Mouse (Mus musculus) stomach, postnatal 0 days (tissue): ENCODE data around the gene Atg4c. TPM values are rescaled to one million over a fixed set of nuclear protein-coding genes. Genes with fewer than 3 reads are reported as not detected.

ENCODE experiments used
- ATAC-seq: fragments of 200-750 bp; cut with Nextera tagmentation; 2 replicates; pipeline ENCODE4 v1.8.0; 2017; ENCODE audit not compliant: low FRiP score, low TSS enrichment
- DNase-seq: peaks from one replicate; pipeline ENCODE4 v3.0.0-alpha.2; 2016; ENCODE audit warnings: low spot score
- H3K27ac ChIP-seq: fragments of 300-500 bp; sonication (generic); replicated peaks from 2 replicates; pipeline ENCODE4 v1.5.1; 2014; ENCODE audit warnings: mild to moderate bottlenecking, control low read depth
- H3K27me3 ChIP-seq: fragments of 300-500 bp; sonication (generic); 2 replicates; pipeline ENCODE4 v1.6.1; 2014; ENCODE audit warnings: low read length; ENCODE audit not compliant: control insufficient read depth, insufficient read depth
- H3K36me3 ChIP-seq: fragments of 300-500 bp; sonication (generic); 2 replicates; pipeline ENCODE4 v1.6.1; 2014; ENCODE audit warnings: low read length, mixed read lengths; ENCODE audit not compliant: control insufficient read depth, insufficient read depth
- H3K4me1 ChIP-seq: fragments of 300-500 bp; sonication (generic); replicated peaks from 2 replicates; pipeline ENCODE4 v1.6.1; 2014; ENCODE audit warnings: antibody characterized with exemption; ENCODE audit not compliant: control insufficient read depth, insufficient read depth
- H3K4me2 ChIP-seq: fragments of 300-500 bp; sonication (generic); replicated peaks from 2 replicates; pipeline ENCODE4 v1.6.1; 2014; ENCODE audit warnings: low read depth, mild to moderate bottlenecking, control low read depth, moderate library complexity
- H3K4me3 ChIP-seq: fragments of 300-500 bp; sonication (generic); 2 replicates; pipeline ENCODE4 v1.5.1; 2014; ENCODE audit warnings: low read depth, low read length, control low read depth
- H3K9ac ChIP-seq: fragments of 300-500 bp; sonication (generic); 2 replicates; pipeline ENCODE4 v1.6.1; 2014; ENCODE audit warnings: mild to moderate bottlenecking, low read length, control low read depth, mixed read lengths
- H3K9me3 ChIP-seq: fragments of 300-500 bp; sonication (generic); 2 replicates; pipeline ENCODE4 v1.6.1; 2016; ENCODE audit warnings: low read length; ENCODE audit not compliant: control insufficient read depth
- CTCF ChIP-seq: IDR thresholded peaks from 2 replicates; pipeline ENCODE4 v1.5.1; 2016; ENCODE audit warnings: antibody characterized with exemption, low read depth, mild to moderate bottlenecking, moderate library complexity
- EP300 ChIP-seq: optimal IDR thresholded peaks from 2 replicates; pipeline ENCODE3; 2016; ENCODE audit warnings: antibody characterized with exemption
- WGBS: fragments of 180-500 bp; shearing (Covaris S2); extraction: QIAGEN DNeasy Blood & Tissue Kit; methylation state at CpG from one replicate; pipeline ENCODE4 v1.1.7; 2014; 5-methylcytosine and 5-hydroxymethylcytosine counted together
- polyA plus RNA-seq: library from polyadenylated mRNA; unstranded; fragments of >200 nt; fragmentation: Nextera tagmentation; extraction: Ambion mirVana; gene quantifications from 2 replicates; pipeline ENCODE4 v1.2.1, GENCODE M21; 2015

Gene Atg4c
- polyA plus RNA-seq = 7.3 and 7.5 TPM in 2 replicates

GRCm38 (mm10) chr4:99193810-99194582 lies at the start of gene Atg4c:
Atg4c (plus strand) TSS chr4:99193934.
- no peaks in the 10 kb centered on the region for H3K9me3 ChIP-seq
- no peaks in the 10 kb centered on the region for H3K27me3 ChIP-seq
- no peaks in the 10 kb centered on the region for H3K4me1 ChIP-seq
- peak within 1 kb of the TSS; percentile 88 for H3K27ac ChIP-seq
- peak within 1 kb of the TSS; percentile 63 for H3K4me2 ChIP-seq
- TF ChIP-seq CTCF = no peak; the same call in 1 of the 2 replicates
- TF ChIP-seq EP300 = no peak
- peak within 1 kb of the TSS; percentile 80 for H3K4me3 ChIP-seq
- under 1% methylated on average over 49 of the region's 50 CpGs for WGBS
- peak; percentile 85 for DNase-seq
- peak; percentile 97 for ATAC-seq
- peak within 1 kb of the TSS; percentile 86 for H3K9ac ChIP-seq
- H3K36me3 ChIP-seq = no peaks in the 10 kb centered on the region

DNA sequence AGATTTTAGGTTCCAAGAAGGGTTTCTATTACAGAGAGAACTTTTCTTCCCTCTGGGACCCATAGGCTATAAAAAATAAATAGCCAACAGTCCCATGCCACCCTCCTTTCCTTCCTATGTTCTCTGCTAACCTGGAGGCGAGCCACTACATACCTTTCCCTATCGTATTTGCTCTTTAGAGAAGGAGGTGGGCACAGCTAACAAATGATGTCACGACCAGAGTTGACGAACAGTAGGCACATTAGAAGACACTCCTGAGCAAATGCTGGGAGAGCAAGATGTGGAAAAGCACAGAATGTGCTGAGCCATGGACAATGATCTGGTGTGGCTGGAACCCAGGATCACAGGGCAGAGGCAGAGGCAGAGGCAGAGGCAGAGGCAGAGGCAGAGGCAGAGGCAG lies 42.3 kb upstream of the Atg4c start:
- H3K9ac ChIP-seq = no peak overlapping the region
- 70% methylated on average over 4 of the region's 4 CpGs for WGBS

DNA sequence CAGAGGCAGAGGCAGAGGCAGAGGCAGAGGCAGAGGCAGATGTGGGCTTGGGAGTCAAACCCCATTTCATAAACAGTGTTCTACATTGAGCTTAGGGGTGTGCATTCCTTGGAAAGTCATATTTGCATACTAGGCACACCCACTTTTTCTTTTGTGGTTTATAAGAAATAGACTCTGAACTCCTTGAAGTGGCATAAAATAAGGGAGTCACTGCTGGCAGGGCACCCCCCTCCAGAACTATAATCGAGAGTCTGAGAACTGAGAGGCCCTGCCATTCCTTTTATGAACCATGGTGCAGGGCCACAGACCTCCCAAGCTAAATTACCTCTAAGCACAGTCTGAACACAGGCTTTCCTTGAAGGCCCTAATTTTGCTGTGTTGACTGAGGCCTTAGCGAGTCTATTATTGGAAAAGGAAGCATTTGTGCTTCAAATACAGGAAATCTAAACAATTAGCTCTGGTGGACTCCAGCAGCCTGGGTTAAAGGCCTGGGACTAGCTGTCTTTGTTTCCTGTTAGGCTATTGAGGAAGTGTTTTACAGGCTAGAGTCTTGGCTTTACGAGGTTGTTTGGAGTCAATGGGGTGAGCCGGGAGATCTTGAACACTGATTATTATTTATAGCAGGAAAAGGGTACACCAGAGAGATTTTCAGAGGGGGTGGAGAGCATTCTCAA lies 41.7 kb upstream of the Atg4c start:
- Histone ChIP-seq H3K4me2 (no peak overlapping the region; the same call in 1 of the 2 replicates), H3K27ac (peak overlapping the region; percentile 78), H3K36me3 (no peaks in the 10 kb centered on the region), H3K4me3 (no peak overlapping the region), H3K9ac (no peak overlapping the region), H3K9me3 (no peaks in the 10 kb centered on the region), H3K4me1 (no peaks in the 10 kb centered on the region), H3K27me3 (no peaks in the 10 kb centered on the region)
- DNase-seq = peak; percentile 44
- 35% methylated on average over 4 of the region's 4 CpGs for WGBS
- TF ChIP-seq CTCF (no peak), EP300 (no peak)
- ATAC-seq = peak; percentile 81

More for the DNA sequence above, 42.3 kb upstream of the Atg4c start:
- no peak for TF ChIP-seq CTCF
- no peak for TF ChIP-seq EP300
- DNase-seq (peak; percentile 43), ATAC-seq (peak; percentile 79)
- no peaks in the 10 kb centered on the region for H3K36me3 ChIP-seq
- no peaks in the 10 kb centered on the region for H3K9me3 ChIP-seq
- no peaks in the 10 kb centered on the region for H3K27me3 ChIP-seq
- peak overlapping the region; percentile 78; the same call in 1 of the 2 replicates for H3K27ac ChIP-seq
- H3K4me1 ChIP-seq = no peaks in the 10 kb centered on the region
- H3K4me3 ChIP-seq = no peak overlapping the region
- no peak overlapping the region for H3K4me2 ChIP-seq

- peak; percentile 14 for TF ChIP-seq CTCF
- TF ChIP-seq EP300 = no peak
- H3K4me3 ChIP-seq = no peak overlapping the region
- H3K4me1 ChIP-seq = no peaks in the 10 kb centered on the region
- WGBS = 41% methylated on average over 11 of the region's 11 CpGs
- H3K27ac ChIP-seq = no peak overlapping the region
- no peak overlapping the region for H3K4me2 ChIP-seq
- ATAC-seq = no peak
- no peaks in the 10 kb centered on the region for H3K36me3 ChIP-seq
- no peaks in the 10 kb centered on the region for H3K27me3 ChIP-seq
- no peak for DNase-seq
- H3K9ac ChIP-seq = no peak overlapping the region
- no peaks in the 10 kb centered on the region for H3K9me3 ChIP-seq
Observed at GRCm38 (mm10) chr4:99156641-99157307, 37.0 kb upstream of the Atg4c start.

DNA sequence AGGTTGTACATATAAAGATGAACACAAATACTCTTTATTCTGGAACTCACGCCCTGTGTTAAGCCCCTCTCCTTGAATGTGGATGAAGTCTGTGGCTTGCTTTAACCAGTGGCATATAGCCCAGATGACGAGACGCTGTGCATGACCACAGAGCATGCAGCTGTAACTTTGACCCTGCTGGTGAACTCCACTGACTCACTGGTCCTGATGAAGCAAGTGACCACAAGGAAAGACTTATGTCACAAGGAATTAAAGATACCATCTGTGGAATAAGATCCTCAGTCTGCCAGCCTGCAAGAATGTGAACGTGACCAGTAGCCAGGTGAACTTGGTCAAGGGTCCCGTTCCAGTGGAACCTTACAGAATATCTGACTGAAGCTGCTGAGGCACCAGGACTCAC lies 35.2 kb upstream of the Atg4c start:
- Histone ChIP-seq H3K4me2 (no peak overlapping the region), H3K9ac (no peak overlapping the region), H3K36me3 (no peaks in the 10 kb centered on the region), H3K27ac (no peak overlapping the region), H3K27me3 (no peaks in the 10 kb centered on the region), H3K9me3 (no peaks in the 10 kb centered on the region), H3K4me1 (peaks cover 2% of the 10 kb centered on the region; the same call in 1 of the 2 replicates), H3K4me3 (no peak overlapping the region)
- 76% methylated on average over 5 of the region's 5 CpGs for WGBS
- ATAC-seq = no peak
- no peak for TF ChIP-seq CTCF
- no peak for TF ChIP-seq EP300
- no peak for DNase-seq
